Mouse (Mus musculus): ENCODE data around the gene Pilrb1. TPM values are rescaled to one million over a fixed set of nuclear protein-coding genes. Genes with fewer than 3 reads are reported as not detected.
"Not testable (repeated sequence)": the region's sequence is repeated elsewhere in the genome, so short reads cannot be mapped to it uniquely, and the experiment has no call there.

The Pilrb1 gene
- not detected in 2 replicates for polyA plus RNA-seq (2014; fragmentation: Nextera tagmentation; extraction: Ambion mirVana)

DNA sequence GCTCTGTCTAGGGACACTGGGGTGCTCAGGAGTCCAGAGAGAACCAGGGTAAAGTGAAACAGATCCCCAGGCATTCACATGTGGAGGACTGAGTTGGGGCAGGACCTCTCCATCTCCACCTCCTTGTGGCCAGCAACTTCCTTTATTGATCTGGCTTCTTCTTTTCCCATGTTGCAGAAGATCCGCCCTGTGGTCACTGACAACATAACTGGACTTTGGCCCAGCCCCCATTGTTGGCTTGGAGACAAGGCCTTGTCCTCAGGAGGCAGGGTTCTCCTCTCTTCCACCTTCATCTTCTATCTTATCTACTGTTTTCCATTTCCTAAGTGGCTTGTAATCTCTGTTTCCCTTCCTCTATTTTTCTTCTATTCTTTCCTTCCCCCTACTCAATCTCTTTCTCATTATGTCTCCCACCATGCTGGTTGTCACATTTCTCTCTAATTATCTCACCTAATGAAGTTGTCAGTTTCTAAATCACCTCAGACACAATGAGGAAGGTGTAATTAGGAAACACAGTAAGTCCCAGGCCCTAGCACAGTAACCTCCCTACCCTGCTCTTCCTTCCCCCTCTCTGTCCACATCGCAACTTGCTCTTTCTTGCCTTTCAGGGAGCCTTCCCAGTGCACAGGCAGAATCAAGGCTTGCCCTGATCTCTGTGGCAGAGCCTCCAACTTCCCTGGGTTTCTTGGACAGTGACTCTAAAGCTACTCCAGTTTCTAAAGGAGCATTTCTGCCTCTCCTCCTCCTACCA lies at the start of gene Pilrb1:
Gene Pilrb1, minus strand, starts transcription at position 147 of the 751 bp plus-strand sequence.
- H3K36me3 ChIP-seq (ENCODE audit: control insufficient read depth, insufficient read depth, low read length); H3K9me3 ChIP-seq (ENCODE audit: control insufficient read depth, low read length); ATAC-seq (ENCODE audit: low read depth): not testable (repeated sequence)

DNA sequence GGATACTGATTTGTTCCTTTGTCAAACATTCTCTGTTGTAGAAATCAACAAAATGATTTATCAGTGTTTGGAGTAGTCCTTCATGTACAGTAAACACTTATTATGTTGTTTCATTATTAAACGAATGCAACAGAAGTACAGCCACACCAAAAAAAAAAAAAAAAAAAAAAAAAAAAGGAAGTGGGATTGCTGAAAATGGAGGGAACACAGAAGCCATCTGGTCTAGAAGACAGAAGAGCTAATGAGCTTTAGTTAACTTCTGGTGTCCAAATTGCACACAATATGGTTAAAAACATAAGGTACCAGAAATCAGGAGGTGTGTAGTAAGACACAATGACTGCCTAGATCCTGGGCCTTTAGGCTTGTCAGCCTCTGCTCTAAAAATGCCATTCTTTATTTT lies 39.9 kb upstream of the Pilrb1 start:
- H3K27ac ChIP-seq (ENCODE audit: low read depth, low read length): no peak overlapping the region
- no peaks in the 10 kb centered on the region for H3K27me3 ChIP-seq (ENCODE audit: control insufficient read depth, insufficient read depth, low read length)
- H3K4me1 ChIP-seq (ENCODE audit: control insufficient read depth, insufficient read depth, low read length): no peaks in the 10 kb centered on the region
- no peaks in the 10 kb centered on the region for H3K36me3 ChIP-seq (ENCODE audit: control insufficient read depth, insufficient read depth, low read length)
- no peak overlapping the region for H3K9ac ChIP-seq (replicated peaks; ENCODE audit: low read depth, low read length)
- no peak overlapping the region for H3K4me3 ChIP-seq (ENCODE audit: low read depth, low read length)
- H3K4me2 ChIP-seq (ENCODE audit: low read depth, low read length): no peak overlapping the region
- WGBS: 75% methylated on average over 1 of the region's 1 CpGs
- ATAC-seq (ENCODE audit: low read depth): no peak
- no peaks in the 10 kb centered on the region for H3K9me3 ChIP-seq (ENCODE audit: control insufficient read depth, low read length)

More for the DNA sequence above, at the start of gene Pilrb1:
- not testable (repeated sequence) for H3K9ac ChIP-seq (replicated peaks; ENCODE audit: low read depth, low read length); H3K27ac ChIP-seq (ENCODE audit: low read depth, low read length); H3K4me2 ChIP-seq (ENCODE audit: low read depth, low read length); H3K27me3 ChIP-seq (ENCODE audit: control insufficient read depth, insufficient read depth, low read length); H3K4me1 ChIP-seq (ENCODE audit: control insufficient read depth, insufficient read depth, low read length); H3K4me3 ChIP-seq (ENCODE audit: low read depth, low read length)
- 84% methylated on average over 1 of the region's 2 CpGs for WGBS

DNA sequence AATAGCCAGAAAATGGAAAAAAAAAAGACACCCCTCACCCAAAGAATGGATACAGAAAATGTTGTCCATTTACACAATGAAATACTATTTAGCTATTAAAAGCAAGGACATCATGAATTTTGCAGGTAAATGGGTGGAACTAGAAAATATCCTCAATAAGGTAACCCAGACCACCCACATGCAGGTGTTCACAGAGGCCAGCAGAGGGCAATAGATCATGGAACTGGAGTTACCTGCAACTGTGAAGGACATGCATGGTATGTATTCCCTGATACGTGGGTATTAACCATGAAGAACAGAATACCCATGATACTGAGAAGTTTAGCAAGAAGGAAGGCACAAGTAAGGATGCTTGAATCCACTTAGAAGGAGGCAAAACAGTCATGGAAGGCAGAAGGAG lies 35.0 kb upstream of the Pilrb1 start:
- Histone ChIP-seq H3K27me3 (ENCODE audit: control insufficient read depth, insufficient read depth, low read length) (no peaks in the 10 kb centered on the region), H3K4me2 (ENCODE audit: low read depth, low read length) (no peak overlapping the region), H3K27ac (ENCODE audit: low read depth, low read length) (no peak overlapping the region), H3K9ac (replicated peaks; ENCODE audit: low read depth, low read length) (no peak overlapping the region), H3K36me3 (ENCODE audit: control insufficient read depth, insufficient read depth, low read length) (no peaks in the 10 kb centered on the region), H3K4me3 (ENCODE audit: low read depth, low read length) (no peak overlapping the region), H3K4me1 (ENCODE audit: control insufficient read depth, insufficient read depth, low read length) (no peaks in the 10 kb centered on the region), H3K9me3 (ENCODE audit: control insufficient read depth, low read length) (no peaks in the 10 kb centered on the region)
- ATAC-seq (ENCODE audit: low read depth): no peak
- 69% methylated on average over 1 of the region's 1 CpGs for WGBS

DNA sequence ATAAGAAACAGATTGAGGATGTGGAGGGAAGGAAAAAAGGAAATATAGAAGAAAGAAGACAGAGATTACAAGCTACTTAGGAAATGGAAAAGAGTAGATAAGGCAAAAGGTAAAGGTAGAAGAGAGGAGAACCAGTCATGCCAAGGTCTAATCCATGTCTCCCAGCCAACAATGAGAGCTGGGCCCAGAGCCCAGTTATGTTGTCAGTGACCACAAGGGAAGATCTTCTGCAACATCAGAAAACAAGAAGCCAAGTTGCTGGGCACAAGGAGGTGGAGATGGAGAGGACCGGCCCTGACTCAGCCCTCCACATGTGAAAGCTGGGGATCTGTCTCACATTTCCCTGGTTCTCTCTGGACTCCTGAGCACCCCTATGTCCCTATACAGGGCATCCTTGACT lies 29.8 kb upstream of the Pilrb1 start:
- Histone ChIP-seq H3K9me3 (ENCODE audit: control insufficient read depth, low read length) (no peaks in the 10 kb centered on the region), H3K4me3 (ENCODE audit: low read depth, low read length) (no peak overlapping the region), H3K27me3 (ENCODE audit: control insufficient read depth, insufficient read depth, low read length) (no peaks in the 10 kb centered on the region), H3K27ac (ENCODE audit: low read depth, low read length) (no peak overlapping the region), H3K9ac (replicated peaks; ENCODE audit: low read depth, low read length) (no peak overlapping the region), H3K36me3 (ENCODE audit: control insufficient read depth, insufficient read depth, low read length) (no peaks in the 10 kb centered on the region), H3K4me2 (ENCODE audit: low read depth, low read length) (no peak overlapping the region), H3K4me1 (ENCODE audit: control insufficient read depth, insufficient read depth, low read length) (no peaks in the 10 kb centered on the region)
- ATAC-seq (ENCODE audit: low read depth): no peak
- 100% methylated on average over 1 of the region's 1 CpGs for WGBS

DNA sequence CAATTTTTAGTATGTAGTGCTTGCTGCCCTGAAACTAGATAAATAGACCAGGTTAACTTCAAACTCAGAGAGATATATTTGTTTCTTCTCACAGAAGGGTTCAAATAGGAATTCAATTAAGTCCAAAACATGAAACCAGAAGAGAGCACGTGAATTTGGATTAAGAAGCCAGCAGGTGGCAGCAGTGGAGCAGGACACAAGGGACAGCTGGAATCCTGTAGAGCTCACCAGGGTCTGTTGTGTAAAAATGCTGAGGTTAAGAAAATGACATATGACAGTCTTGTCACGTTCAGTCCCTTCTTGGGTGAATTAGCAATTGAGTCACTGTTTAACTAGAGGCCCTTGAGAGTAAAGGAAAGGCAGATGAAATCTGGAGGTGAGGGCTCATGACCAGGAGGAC lies 28.0 kb upstream of the Pilrb1 start:
- Histone ChIP-seq H3K4me2 (ENCODE audit: low read depth, low read length) (no peak overlapping the region), H3K4me1 (ENCODE audit: control insufficient read depth, insufficient read depth, low read length) (no peaks in the 10 kb centered on the region), H3K27me3 (ENCODE audit: control insufficient read depth, insufficient read depth, low read length) (no peaks in the 10 kb centered on the region), H3K27ac (ENCODE audit: low read depth, low read length) (no peak overlapping the region), H3K4me3 (ENCODE audit: low read depth, low read length) (no peak overlapping the region), H3K9me3 (ENCODE audit: control insufficient read depth, low read length) (no peaks in the 10 kb centered on the region), H3K9ac (replicated peaks; ENCODE audit: low read depth, low read length) (no peak overlapping the region), H3K36me3 (ENCODE audit: control insufficient read depth, insufficient read depth, low read length) (no peaks in the 10 kb centered on the region)
- 8% methylated on average over 2 of the region's 2 CpGs for WGBS
- no peak for ATAC-seq (ENCODE audit: low read depth)

DNA sequence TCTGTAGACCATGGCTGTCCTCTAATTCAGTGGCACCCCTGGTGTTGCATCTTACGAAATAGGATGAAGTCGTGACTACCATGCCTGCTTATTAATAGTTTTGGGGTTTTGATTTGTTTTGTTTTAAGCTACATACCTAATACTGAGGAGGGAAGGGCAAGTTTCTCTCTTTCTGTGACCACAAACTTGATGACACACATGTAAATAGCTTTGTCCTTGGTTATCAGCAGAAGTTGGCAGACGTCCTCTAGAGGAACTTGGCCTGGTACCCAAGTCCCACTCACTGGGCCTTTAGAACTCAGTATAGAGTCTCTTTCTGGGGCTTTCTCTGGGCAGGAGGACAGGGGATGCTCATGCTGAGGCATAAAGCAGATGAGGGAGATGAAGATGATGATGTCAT lies 25.4 kb upstream of the Pilrb1 start:
- Histone ChIP-seq H3K4me2 (ENCODE audit: low read depth, low read length) (no peak overlapping the region), H3K9ac (replicated peaks; ENCODE audit: low read depth, low read length) (no peak overlapping the region), H3K27ac (ENCODE audit: low read depth, low read length) (no peak overlapping the region), H3K9me3 (ENCODE audit: control insufficient read depth, low read length) (no peaks in the 10 kb centered on the region), H3K36me3 (ENCODE audit: control insufficient read depth, insufficient read depth, low read length) (no peaks in the 10 kb centered on the region), H3K4me3 (ENCODE audit: low read depth, low read length) (no peak overlapping the region), H3K4me1 (ENCODE audit: control insufficient read depth, insufficient read depth, low read length) (no peaks in the 10 kb centered on the region), H3K27me3 (ENCODE audit: control insufficient read depth, insufficient read depth, low read length) (no peaks in the 10 kb centered on the region)
- no peak for ATAC-seq (ENCODE audit: low read depth)
- 91% methylated on average over 3 of the region's 3 CpGs for WGBS

DNA sequence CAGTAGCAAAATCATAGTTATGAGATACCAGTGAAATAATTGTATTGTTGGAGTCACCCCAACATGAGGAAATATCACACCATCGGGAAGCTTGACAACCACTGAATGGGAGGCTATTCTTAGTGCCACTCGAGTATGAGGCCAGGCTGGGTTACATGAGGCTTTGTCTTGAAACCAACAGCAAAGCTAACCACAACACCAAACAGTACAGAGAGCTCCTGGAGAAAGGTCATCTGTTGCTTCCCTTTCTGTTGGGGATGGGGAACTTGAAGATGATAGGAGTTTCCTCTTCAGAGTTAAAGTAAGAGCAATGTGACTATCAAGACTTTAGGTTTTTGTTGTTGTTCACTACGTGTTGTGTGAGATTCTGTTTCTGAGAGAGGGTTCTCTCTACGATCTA lies 25.0 kb upstream of the Pilrb1 start:
- no peak overlapping the region for H3K27ac ChIP-seq (ENCODE audit: low read depth, low read length)
- no peaks in the 10 kb centered on the region for H3K36me3 ChIP-seq (ENCODE audit: control insufficient read depth, insufficient read depth, low read length)
- H3K4me3 ChIP-seq (ENCODE audit: low read depth, low read length): no peak overlapping the region
- ATAC-seq (ENCODE audit: low read depth): no peak
- WGBS: 79% methylated on average over 4 of the region's 4 CpGs
- no peak overlapping the region for H3K9ac ChIP-seq (replicated peaks; ENCODE audit: low read depth, low read length)
- no peaks in the 10 kb centered on the region for H3K9me3 ChIP-seq (ENCODE audit: control insufficient read depth, low read length)
- H3K4me2 ChIP-seq (ENCODE audit: low read depth, low read length): no peak overlapping the region
- no peaks in the 10 kb centered on the region for H3K4me1 ChIP-seq (ENCODE audit: control insufficient read depth, insufficient read depth, low read length)
- H3K27me3 ChIP-seq (ENCODE audit: control insufficient read depth, insufficient read depth, low read length): no peaks in the 10 kb centered on the region

DNA sequence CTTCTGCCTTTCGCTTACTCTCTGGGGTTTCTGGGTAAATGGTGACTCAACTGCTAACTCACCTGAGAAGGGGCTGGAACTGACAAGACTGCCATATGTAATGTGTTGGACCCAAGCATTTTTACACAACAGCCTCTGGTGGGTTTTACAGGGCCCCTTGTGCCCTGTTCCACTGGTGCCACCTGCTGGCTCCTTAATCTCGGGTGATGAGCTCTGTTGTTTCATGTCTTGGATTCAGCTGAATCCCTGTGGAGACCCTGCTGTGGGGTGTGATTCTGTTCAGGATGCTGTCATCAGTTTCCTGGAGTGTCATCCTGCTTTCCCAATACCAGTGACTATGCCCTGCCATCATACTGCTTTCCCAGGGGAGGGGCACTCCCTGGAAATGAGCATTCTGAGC lies 20.0 kb upstream of the Pilrb1 start:
- WGBS: 49% methylated on average over 2 of the region's 2 CpGs
- no peak for ATAC-seq (ENCODE audit: low read depth)
- Histone ChIP-seq H3K9me3 (ENCODE audit: control insufficient read depth, low read length) (no peaks in the 10 kb centered on the region), H3K36me3 (ENCODE audit: control insufficient read depth, insufficient read depth, low read length) (no peaks in the 10 kb centered on the region), H3K4me1 (ENCODE audit: control insufficient read depth, insufficient read depth, low read length) (no peaks in the 10 kb centered on the region), H3K27ac (ENCODE audit: low read depth, low read length) (no peak overlapping the region), H3K9ac (replicated peaks; ENCODE audit: low read depth, low read length) (no peak overlapping the region), H3K27me3 (ENCODE audit: control insufficient read depth, insufficient read depth, low read length) (no peaks in the 10 kb centered on the region), H3K4me3 (ENCODE audit: low read depth, low read length) (no peak overlapping the region), H3K4me2 (ENCODE audit: low read depth, low read length) (no peak overlapping the region)

DNA sequence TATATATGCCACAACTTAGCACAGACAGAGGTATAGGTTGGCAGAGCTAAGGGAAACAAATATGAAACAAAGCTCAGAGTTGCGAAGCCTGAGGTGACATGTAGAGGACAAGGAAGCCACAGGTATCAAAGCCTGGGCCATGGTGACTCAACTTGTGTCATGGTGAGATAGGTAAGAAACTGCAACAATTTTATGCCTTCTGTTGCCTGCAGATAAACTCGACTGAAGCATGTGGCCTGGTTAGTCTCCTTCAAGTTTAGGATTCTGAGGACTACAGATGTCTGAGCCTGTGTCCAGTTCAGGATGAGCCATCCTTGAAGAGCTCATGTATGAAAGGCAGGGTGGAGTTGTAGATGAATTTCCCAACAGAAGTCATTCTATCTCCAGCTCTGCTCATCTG lies 17.1 kb upstream of the Pilrb1 start:
- no peaks in the 10 kb centered on the region for H3K36me3 ChIP-seq (ENCODE audit: control insufficient read depth, insufficient read depth, low read length)
- H3K4me1 ChIP-seq (ENCODE audit: control insufficient read depth, insufficient read depth, low read length): no peaks in the 10 kb centered on the region
- WGBS: 87% methylated on average over 2 of the region's 2 CpGs
- no peak overlapping the region for H3K4me2 ChIP-seq (ENCODE audit: low read depth, low read length)
- H3K9ac ChIP-seq (replicated peaks; ENCODE audit: low read depth, low read length): no peak overlapping the region
- H3K9me3 ChIP-seq (ENCODE audit: control insufficient read depth, low read length): no peaks in the 10 kb centered on the region
- no peak overlapping the region for H3K4me3 ChIP-seq (ENCODE audit: low read depth, low read length)
- ATAC-seq (ENCODE audit: low read depth): no peak
- H3K27me3 ChIP-seq (ENCODE audit: control insufficient read depth, insufficient read depth, low read length): no peaks in the 10 kb centered on the region
- H3K27ac ChIP-seq (ENCODE audit: low read depth, low read length): no peak overlapping the region

Data from neural tube, embryonic 14.5 days (tissue).